Mouse (Mus musculus): ENCODE data around the gene Sos2. TPM values are rescaled to one million over a fixed set of nuclear protein-coding genes. Genes with fewer than 3 reads are reported as not detected.
"Not testable (repeated sequence)": the region's sequence is repeated elsewhere in the genome, so short reads cannot be mapped to it uniquely, and the experiment has no call there.

Gene Sos2
- polyA plus RNA-seq, 1 experiment from 2014 or later = 5.4 TPM

- no peak for ATAC-seq (ENCODE audit: low FRiP score, low TSS enrichment)
- no peaks in the 10 kb centered on the region for H3K4me1 ChIP-seq (replicated peaks; ENCODE audit: control insufficient read depth, insufficient read depth)
- 88% methylated on average over 5 of the region's 5 CpGs for WGBS
- H3K4me3 ChIP-seq (ENCODE audit: low read depth, low read length) = no peak overlapping the region
- DNase-seq (ENCODE audit: low spot score) = no peak
- H3K9ac ChIP-seq (ENCODE audit: low read length) = no peak overlapping the region
- no peak overlapping the region for H3K27ac ChIP-seq (replicated peaks)
- no peaks in the 10 kb centered on the region for H3K9me3 ChIP-seq (ENCODE audit: control insufficient read depth, low read length)
- no peak overlapping the region for H3K4me2 ChIP-seq (replicated peaks; ENCODE audit: low read depth)
- H3K27me3 ChIP-seq (ENCODE audit: control insufficient read depth, insufficient read depth, low read length) = no peaks in the 10 kb centered on the region
- H3K36me3 ChIP-seq (ENCODE audit: control insufficient read depth, insufficient read depth, low read length) = 0 out of 2 replicates have a peak, but pooled peaks cover 9% of the 10 kb centered on the region
- TF ChIP-seq EP300 (optimal IDR thresholded peaks at IDR 0.05) (no peak), CTCF (IDR thresholded peaks at IDR 0.05; ENCODE audit: low read depth) (no peak)
Measured at GRCm38 (mm10) chr12:69642877-69643276, 38.8 kb downstream of the Sos2 start.

GRCm38 (mm10) chr12:69634761-69635160, 46.9 kb downstream of the Sos2 start:
- Histone ChIP-seq H3K27me3 (ENCODE audit: control insufficient read depth, insufficient read depth, low read length) (no peaks in the 10 kb centered on the region), H3K36me3 (ENCODE audit: control insufficient read depth, insufficient read depth, low read length) (0 out of 2 replicates have a peak, but pooled peaks cover 7% of the 10 kb centered on the region), H3K27ac (replicated peaks) (no peak overlapping the region), H3K9ac (ENCODE audit: low read length) (no peak overlapping the region), H3K9me3 (ENCODE audit: control insufficient read depth, low read length) (no peaks in the 10 kb centered on the region), H3K4me2 (replicated peaks; ENCODE audit: low read depth) (no peak overlapping the region), H3K4me3 (ENCODE audit: low read depth, low read length) (no peak overlapping the region), H3K4me1 (replicated peaks; ENCODE audit: control insufficient read depth, insufficient read depth) (no peaks in the 10 kb centered on the region)
- ATAC-seq (ENCODE audit: low FRiP score, low TSS enrichment) = no peak
- TF ChIP-seq CTCF (IDR thresholded peaks at IDR 0.05; ENCODE audit: low read depth) (peak; percentile 70), EP300 (optimal IDR thresholded peaks at IDR 0.05) (no peak)
- DNase-seq (ENCODE audit: low spot score) = peak; percentile 36
- WGBS = 90% methylated on average over 3 of the region's 3 CpGs

- not testable (repeated sequence) for H3K9me3 ChIP-seq (ENCODE audit: control insufficient read depth, low read length); H3K27me3 ChIP-seq (ENCODE audit: control insufficient read depth, insufficient read depth, low read length); H3K4me2 ChIP-seq (replicated peaks; ENCODE audit: low read depth); ATAC-seq (ENCODE audit: low FRiP score, low TSS enrichment); DNase-seq (ENCODE audit: low spot score); H3K4me3 ChIP-seq (ENCODE audit: low read depth, low read length); H3K36me3 ChIP-seq (ENCODE audit: control insufficient read depth, insufficient read depth, low read length); H3K4me1 ChIP-seq (replicated peaks; ENCODE audit: control insufficient read depth, insufficient read depth); H3K9ac ChIP-seq (ENCODE audit: low read length); H3K27ac ChIP-seq (replicated peaks)
- 63% methylated on average over 5 of the region's 5 CpGs for WGBS
Measured at GRCm38 (mm10) chr12:69618590-69618989, 63.1 kb downstream of the Sos2 start.

- 53% methylated on average over 2 of the region's 2 CpGs for WGBS
- no peak for DNase-seq (ENCODE audit: low spot score)
- H3K27me3 ChIP-seq (ENCODE audit: control insufficient read depth, insufficient read depth, low read length) = no peaks in the 10 kb centered on the region
- H3K27ac ChIP-seq (replicated peaks) = no peak overlapping the region
- no peak overlapping the region for H3K4me2 ChIP-seq (replicated peaks; ENCODE audit: low read depth)
- H3K9ac ChIP-seq (ENCODE audit: low read length) = no peak overlapping the region
- no peak for ATAC-seq (ENCODE audit: low FRiP score, low TSS enrichment)
- no peak overlapping the region for H3K4me3 ChIP-seq (ENCODE audit: low read depth, low read length)
- H3K9me3 ChIP-seq (ENCODE audit: control insufficient read depth, low read length) = no peaks in the 10 kb centered on the region
- no peaks in the 10 kb centered on the region for H3K4me1 ChIP-seq (replicated peaks; ENCODE audit: control insufficient read depth, insufficient read depth)
- 0 out of 2 replicates have a peak, but pooled peaks cover 3% of the 10 kb centered on the region for H3K36me3 ChIP-seq (ENCODE audit: control insufficient read depth, insufficient read depth, low read length)
- TF ChIP-seq CTCF (IDR thresholded peaks at IDR 0.05; ENCODE audit: low read depth) (no peak), EP300 (optimal IDR thresholded peaks at IDR 0.05) (no peak)
Measured at GRCm38 (mm10) chr12:69604367-69604766, 77.3 kb downstream of the Sos2 start.

GRCm38 (mm10) chr12:69597446-69597845, 84.2 kb downstream of the Sos2 start:
- H3K27ac ChIP-seq (replicated peaks) = no peak overlapping the region
- no peaks in the 10 kb centered on the region for H3K4me1 ChIP-seq (replicated peaks; ENCODE audit: control insufficient read depth, insufficient read depth)
- ATAC-seq (ENCODE audit: low FRiP score, low TSS enrichment) = no peak; the same call in 1 of the 2 replicates
- no peak overlapping the region for H3K4me2 ChIP-seq (replicated peaks; ENCODE audit: low read depth)
- WGBS = 69% methylated on average over 4 of the region's 4 CpGs
- no peaks in the 10 kb centered on the region for H3K36me3 ChIP-seq (ENCODE audit: control insufficient read depth, insufficient read depth, low read length)
- TF ChIP-seq CTCF (IDR thresholded peaks at IDR 0.05; ENCODE audit: low read depth) (no peak), EP300 (optimal IDR thresholded peaks at IDR 0.05) (no peak)
- no peak for DNase-seq (ENCODE audit: low spot score)
- H3K4me3 ChIP-seq (ENCODE audit: low read depth, low read length) = no peak overlapping the region
- no peaks in the 10 kb centered on the region for H3K27me3 ChIP-seq (ENCODE audit: control insufficient read depth, insufficient read depth, low read length)
- H3K9ac ChIP-seq (ENCODE audit: low read length) = no peak overlapping the region
- H3K9me3 ChIP-seq (ENCODE audit: control insufficient read depth, low read length) = no peaks in the 10 kb centered on the region

GRCm38 (mm10) chr12:69593130-69593529, 88.5 kb downstream of the Sos2 start:
- no peak for DNase-seq (ENCODE audit: low spot score)
- Histone ChIP-seq H3K4me1 (replicated peaks; ENCODE audit: control insufficient read depth, insufficient read depth) (no peaks in the 10 kb centered on the region), H3K4me3 (ENCODE audit: low read depth, low read length) (no peak overlapping the region), H3K27me3 (ENCODE audit: control insufficient read depth, insufficient read depth, low read length) (no peaks in the 10 kb centered on the region), H3K27ac (replicated peaks) (no peak overlapping the region), H3K36me3 (ENCODE audit: control insufficient read depth, insufficient read depth, low read length) (peaks cover 9% of the 10 kb centered on the region; the same call in 1 of the 2 replicates), H3K4me2 (replicated peaks; ENCODE audit: low read depth) (no peak overlapping the region), H3K9me3 (ENCODE audit: control insufficient read depth, low read length) (no peaks in the 10 kb centered on the region), H3K9ac (ENCODE audit: low read length) (no peak overlapping the region)
- WGBS = 84% methylated on average over 5 of the region's 5 CpGs
- ATAC-seq (ENCODE audit: low FRiP score, low TSS enrichment) = no peak
- TF ChIP-seq EP300 (optimal IDR thresholded peaks at IDR 0.05) (no peak), CTCF (IDR thresholded peaks at IDR 0.05; ENCODE audit: low read depth) (no peak)

Measured in stomach, postnatal 0 days (tissue).